Mouse (Mus musculus) adrenal gland, postnatal 25 days (tissue): Measurements from ENCODE around the gene Il13. TPM values are rescaled to one million over a fixed set of nuclear protein-coding genes. Genes with fewer than 3 reads are reported as not detected.
A peak's percentile ranks its signal among the peaks of the same experiment; 100 is the strongest.

Experiments
- DNase-seq: peaks from one replicate; pipeline ENCODE4 v3.0.0; 2021; ENCODE audit warnings: mixed read lengths
- total RNA-seq: library from RNA; stranded (reverse); gene quantifications from 2 replicates; pipeline ENCODE4 v1.2.3, GENCODE M21; 2021

The Il13 gene
- total RNA-seq, 1 experiment from 2014 or later, result not detected

GRCm38 (mm10) chr11:53627859-53628258 is 6.6 kb downstream of the Il13 start:
- DNase-seq, result peak; percentile 62

GRCm38 (mm10) chr11:53626802-53627373 is 7.6 kb downstream of the Il13 start:
- no peak for DNase-seq

DNA sequence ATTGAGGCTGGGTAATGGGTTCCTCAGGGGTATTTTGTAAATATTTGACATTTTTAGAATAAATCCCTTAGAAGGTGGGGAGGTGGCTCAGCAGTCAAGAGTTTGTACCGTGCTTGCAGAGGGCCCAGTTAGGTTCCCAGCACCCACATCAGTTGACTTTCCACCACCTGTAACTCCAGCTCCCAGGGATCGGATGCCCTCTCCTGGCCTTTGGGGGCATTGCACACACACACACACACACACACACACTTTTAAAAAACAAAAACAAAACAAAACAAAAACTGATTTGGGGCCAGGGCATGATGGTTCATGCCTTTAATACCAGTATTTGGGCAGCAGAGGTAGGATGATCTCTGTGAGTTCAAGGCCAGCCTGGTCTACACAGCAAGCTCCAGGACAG is 10.4 kb downstream of the Il13 start:
- DNase-seq, result no peak

DNA sequence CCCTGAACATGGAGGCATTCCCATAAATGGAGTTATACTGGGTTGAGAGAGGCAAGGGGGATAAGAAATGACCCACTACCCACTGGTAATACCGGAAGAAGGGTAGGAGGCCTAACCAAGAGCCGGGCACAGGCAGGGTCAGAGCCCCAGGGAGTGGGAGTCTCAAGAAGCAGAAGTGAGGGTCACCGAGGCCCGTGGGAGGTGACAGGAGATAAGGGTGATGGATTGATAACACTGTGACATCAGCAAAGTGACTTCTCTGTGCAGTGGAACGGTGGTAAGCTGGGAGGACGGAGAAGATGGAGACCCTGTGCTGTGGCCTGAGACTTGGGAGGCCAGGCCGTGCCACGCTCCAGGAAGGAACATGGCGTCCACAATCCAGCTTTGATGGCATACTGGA is 10.9 kb downstream of the Il13 start:
- no peak for DNase-seq

DNA sequence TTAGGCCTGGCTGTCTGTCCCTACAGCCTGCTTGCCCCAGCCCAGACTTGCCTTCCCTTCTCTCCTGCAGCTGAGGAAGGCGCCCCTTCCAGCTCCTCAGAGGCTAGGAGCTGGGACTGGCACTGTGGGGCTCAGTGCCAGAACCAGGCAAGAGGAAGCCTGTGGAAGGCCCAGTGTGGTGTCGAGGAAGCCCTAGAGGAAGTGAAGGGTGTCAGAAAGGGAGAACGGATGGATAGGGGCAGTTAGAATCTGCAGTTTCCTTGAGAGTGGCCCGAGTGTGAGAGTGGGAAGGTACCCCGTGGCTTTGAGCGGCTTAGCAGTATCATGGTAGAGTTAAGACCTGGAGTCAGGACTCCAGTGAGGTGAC is 12.1 kb downstream of the Il13 start:
- DNase-seq, result no peak

DNA sequence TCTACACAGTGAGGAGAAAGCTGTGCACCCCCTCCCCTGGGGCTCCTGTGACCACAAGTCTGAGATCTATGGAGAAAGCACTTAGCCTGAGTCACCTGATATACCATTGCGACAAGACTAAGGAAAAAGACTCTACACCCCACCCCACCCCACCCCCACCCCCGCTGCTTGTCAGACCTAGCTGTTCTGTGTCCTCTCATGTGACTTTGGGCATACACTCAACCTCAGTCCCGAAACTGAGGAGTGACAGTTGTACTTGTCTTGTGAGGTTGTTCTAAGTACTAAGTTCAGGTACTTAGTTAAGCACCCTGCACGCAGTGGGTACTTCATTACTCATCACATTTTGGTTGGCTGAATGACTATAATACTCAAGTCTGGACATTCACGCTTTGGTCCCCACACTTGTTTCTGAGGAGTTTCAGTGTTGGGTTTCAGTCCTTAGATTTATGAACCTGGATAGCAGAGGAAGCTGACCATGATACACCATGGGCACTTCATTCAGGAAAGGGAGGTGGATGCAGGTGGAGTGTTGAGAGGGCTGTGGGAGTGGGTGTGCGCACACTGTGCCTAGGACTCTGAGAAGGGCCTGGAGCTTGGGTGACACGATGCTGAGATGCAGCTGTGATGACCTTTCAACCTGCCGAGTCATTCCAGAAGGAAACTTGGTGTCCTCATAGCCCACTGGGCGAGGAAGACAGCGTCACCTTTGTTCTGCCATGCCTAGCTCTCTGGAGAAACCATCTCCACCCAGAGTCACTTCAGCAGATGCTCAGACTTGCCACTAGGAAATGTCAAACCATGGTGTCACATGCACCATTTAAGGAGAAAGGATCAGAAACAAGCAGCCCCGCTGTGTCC is 12.7 kb downstream of the Il13 start:
- no peak for DNase-seq

DNA sequence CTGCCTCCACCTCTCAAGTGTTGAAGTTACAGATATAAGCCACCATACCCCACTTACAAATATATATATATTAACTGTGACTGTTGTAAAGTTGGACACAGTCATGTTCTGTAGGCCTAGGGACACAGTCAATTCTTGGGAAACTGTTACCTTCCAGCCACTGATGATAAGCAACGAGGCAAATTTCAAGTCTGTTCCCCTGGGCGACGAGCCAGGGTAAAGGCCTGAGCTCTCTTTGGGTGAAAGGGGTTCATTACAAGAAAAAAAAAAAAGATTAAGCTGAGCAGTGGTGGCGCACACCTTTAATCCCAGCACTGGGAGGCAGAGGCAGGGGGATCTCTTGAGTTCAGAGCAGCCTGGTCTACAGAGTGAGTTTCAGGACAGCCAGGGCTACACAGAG is 14.4 kb downstream of the Il13 start:
- DNase-seq, result no peak

DNA sequence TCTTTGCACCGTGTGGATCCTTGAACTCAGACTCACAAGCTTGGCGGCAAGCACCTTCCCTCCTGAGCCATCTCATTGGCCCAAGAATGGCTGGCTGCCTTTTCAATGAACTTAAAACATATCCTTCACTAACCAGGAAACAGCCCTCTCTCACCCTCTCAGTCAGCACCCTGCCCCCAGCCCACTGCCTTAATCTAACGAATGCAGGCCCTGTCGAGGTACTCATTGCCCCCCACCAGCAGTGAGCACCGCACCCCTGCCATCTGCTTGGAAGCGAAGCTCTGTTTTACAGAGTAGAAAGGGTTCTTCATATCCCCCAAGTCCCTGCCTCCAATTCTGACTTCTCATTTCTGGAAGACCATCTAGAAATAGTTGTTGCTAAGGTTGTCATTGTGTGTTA is 15.1 kb downstream of the Il13 start:
- no peak for DNase-seq

GRCm38 (mm10) chr11:53618619-53619198 is 15.8 kb downstream of the Il13 start, which contains the start of gene Il4:
Il4 (minus strand) TSS chr11:53618669.
- no peak for DNase-seq

- DNase-seq, result no peak
Observed at GRCm38 (mm10) chr11:53617562-53618109, 16.9 kb downstream of the Il13 start.

GRCm38 (mm10) chr11:53616748-53617558 is 17.5 kb downstream of the Il13 start:
- DNase-seq, result no peak

GRCm38 (mm10) chr11:53615575-53615974 is 18.9 kb downstream of the Il13 start:
- DNase-seq, result no peak

GRCm38 (mm10) chr11:53615172-53615571 is 19.3 kb downstream of the Il13 start:
- no peak for DNase-seq

GRCm38 (mm10) chr11:53609672-53610071 is 24.8 kb downstream of the Il13 start:
- DNase-seq, result no peak

GRCm38 (mm10) chr11:53609231-53609630 is 25.3 kb downstream of the Il13 start:
- no peak for DNase-seq

DNA sequence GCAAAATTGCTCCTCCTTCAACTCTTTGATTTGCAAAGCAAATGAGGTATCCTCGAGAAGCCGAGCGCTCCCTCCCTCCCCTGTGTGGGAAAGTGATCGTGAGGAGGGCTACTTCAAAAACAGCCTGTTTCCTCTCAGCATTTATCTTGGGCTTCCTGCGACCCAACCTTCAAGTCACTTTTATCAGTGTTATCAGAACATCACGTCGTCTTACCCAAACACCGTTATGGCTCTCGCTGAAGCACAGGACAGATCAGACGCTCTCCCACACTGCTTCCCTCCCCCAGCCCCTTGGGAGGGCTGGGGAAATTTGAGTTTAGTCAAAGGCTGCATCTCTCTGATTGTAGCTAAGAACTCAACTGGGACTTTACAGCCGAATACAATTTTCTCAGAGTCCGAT is 28.9 kb downstream of the Il13 start:
- DNase-seq, result no peak

DNA sequence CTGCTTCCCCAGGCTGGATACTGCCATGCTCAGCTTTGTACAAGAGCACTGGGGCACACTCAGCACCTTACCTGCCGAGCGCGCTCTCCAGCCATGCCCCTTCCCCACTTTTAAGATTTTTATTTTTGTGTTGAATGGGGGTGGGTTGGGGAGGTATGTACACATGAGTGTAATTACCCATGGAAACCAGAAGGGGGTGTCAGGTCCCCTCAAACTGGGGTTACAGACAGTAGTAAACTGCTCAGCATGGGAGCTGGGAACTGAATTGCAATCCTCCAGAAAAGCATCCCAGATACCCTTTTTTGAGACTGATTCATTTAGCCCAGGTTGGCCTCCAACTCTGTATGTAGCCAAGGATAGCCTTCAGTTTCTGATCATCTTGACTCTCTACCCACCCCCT is 29.5 kb downstream of the Il13 start:
- DNase-seq, result no peak

DNA sequence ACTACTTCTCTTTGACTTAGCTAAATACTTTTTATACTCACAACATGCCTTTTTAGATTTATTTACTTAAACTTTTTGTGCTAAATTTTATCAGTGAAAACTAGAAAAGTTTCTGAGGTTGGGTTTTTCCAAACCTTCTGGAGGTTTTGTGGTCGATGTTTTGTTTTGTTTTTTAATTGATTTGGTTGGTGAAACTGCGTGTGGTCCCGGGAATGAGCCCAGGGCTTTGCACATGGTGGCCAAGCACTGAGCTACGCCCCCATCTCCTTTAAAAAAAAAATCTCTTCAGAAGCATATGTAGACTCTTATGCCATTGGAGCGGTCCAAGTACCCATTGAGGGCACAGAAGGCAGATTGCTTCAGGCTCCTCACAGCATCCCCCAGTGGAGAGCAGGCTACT is 43.4 kb downstream of the Il13 start:
- no peak for DNase-seq

GRCm38 (mm10) chr11:53590368-53590768 is 44.1 kb downstream of the Il13 start:
- peak; percentile 41 for DNase-seq

GRCm38 (mm10) chr11:53588279-53588678 is 46.2 kb downstream of the Il13 start:
- DNase-seq, result no peak

- no peak for DNase-seq
Observed at GRCm38 (mm10) chr11:53585510-53585909, 49.0 kb downstream of the Il13 start.

GRCm38 (mm10) chr11:53584849-53585248 is 49.7 kb downstream of the Il13 start:
- no peak for DNase-seq
